Mouse (Mus musculus) forebrain, embryonic 11.5 days (tissue): ENCODE results near the gene Ccer2. TPM values are rescaled to one million over a fixed set of nuclear protein-coding genes. Genes with fewer than 3 reads are reported as not detected.

Experiments used
- ATAC-seq: fragments of 200-750 bp; cut with Nextera tagmentation; replicated peaks from 2 replicates; pipeline ENCODE4 v1.8.0; 2017; ENCODE audit warnings: moderate TSS enrichment; ENCODE audit not compliant: low FRiP score
- DNase-seq: peaks from one replicate; pipeline ENCODE4 v3.0.0-alpha.2; 2017; ENCODE audit warnings: low spot score
- H3K27ac ChIP-seq: fragments of 300-500 bp; sonication (generic); 2 replicates; pipeline ENCODE4 v1.5.1; 2014; ENCODE audit warnings: low read depth, low read length
- H3K27me3 ChIP-seq: fragments of 300-500 bp; sonication (generic); 2 replicates; pipeline ENCODE4 v1.6.1; 2014; ENCODE audit warnings: mild to moderate bottlenecking, low read length, mixed read lengths; ENCODE audit not compliant: control insufficient read depth, insufficient read depth
- H3K36me3 ChIP-seq: fragments of 300-500 bp; sonication (generic); 2 replicates; pipeline ENCODE4 v1.6.1; 2014; ENCODE audit warnings: mild to moderate bottlenecking, low read length, moderate library complexity, mixed read lengths; ENCODE audit not compliant: control insufficient read depth, insufficient read depth
- H3K4me1 ChIP-seq: fragments of 300-500 bp; sonication (generic); replicated peaks from 2 replicates; pipeline ENCODE4 v1.6.1; 2014; ENCODE audit warnings: low read length, mixed read lengths; ENCODE audit not compliant: control insufficient read depth, insufficient read depth
- H3K4me2 ChIP-seq: fragments of 300-500 bp; sonication (generic); 2 replicates; pipeline ENCODE4 v1.6.1; 2014; ENCODE audit warnings: low read depth, mild to moderate bottlenecking, low read length, moderate library complexity, mixed read lengths; ENCODE audit not compliant: severe bottlenecking
- H3K4me3 ChIP-seq: fragments of 300-500 bp; sonication (generic); 2 replicates; pipeline ENCODE4 v1.5.1; 2014; ENCODE audit warnings: low read depth, low read length
- H3K9ac ChIP-seq: fragments of 300-500 bp; sonication (generic); 2 replicates; pipeline ENCODE4 v1.6.1; 2014; ENCODE audit warnings: low read length
- H3K9me3 ChIP-seq: fragments of 300-500 bp; sonication (generic); 2 replicates; pipeline ENCODE4 v1.6.1; 2016; ENCODE audit warnings: low read length, mixed read lengths; ENCODE audit not compliant: control insufficient read depth
- WGBS: fragments of 180-500 bp; shearing (Covaris S2); extraction: QIAGEN DNeasy Blood & Tissue Kit; methylation state at CpG from one replicate; pipeline ENCODE4 v1.1.7; 2014; 5-methylcytosine and 5-hydroxymethylcytosine counted together
- polyA plus RNA-seq: library from polyadenylated mRNA; unstranded; fragments of >200 nt; fragmentation: Nextera tagmentation; extraction: Ambion mirVana; gene quantifications from 2 replicates; pipeline ENCODE4 v1.2.1, GENCODE M21; 2014

The Ccer2 gene
- polyA plus RNA-seq, 1 experiment from 2014 or later, result not detected

- WGBS, result 79% methylated on average over 6 of the region's 6 CpGs
- Histone ChIP-seq H3K9me3 (no peaks in the 10 kb centered on the region; the same call in 1 of the 2 replicates), H3K4me2 (no peak overlapping the region), H3K27me3 (peaks cover 2% of the 10 kb centered on the region; the same call in 1 of the 2 replicates), H3K4me3 (no peak overlapping the region), H3K9ac (no peak overlapping the region), H3K4me1 (peaks cover 7% of the 10 kb centered on the region), H3K36me3 (no peaks in the 10 kb centered on the region), H3K27ac (no peak overlapping the region)
- no peak for ATAC-seq
- no peak for DNase-seq
Measured at GRCm38 (mm10) chr7:28735701-28736100, 20.3 kb upstream of the Ccer2 start.

- Histone ChIP-seq H3K27me3 (no peaks in the 10 kb centered on the region), H3K36me3 (no peaks in the 10 kb centered on the region), H3K9me3 (no peaks in the 10 kb centered on the region), H3K9ac (no peak overlapping the region), H3K27ac (no peak overlapping the region), H3K4me1 (no peaks in the 10 kb centered on the region; the same call in 1 of the 2 replicates), H3K4me2 (no peak overlapping the region), H3K4me3 (no peak overlapping the region)
- WGBS, result 96% methylated on average over 21 of the region's 21 CpGs
- no peak for ATAC-seq
- DNase-seq, result no peak
Measured at GRCm38 (mm10) chr7:28739829-28740228, 16.1 kb upstream of the Ccer2 start.

GRCm38 (mm10) chr7:28740949-28741348 is 15.0 kb upstream of the Ccer2 start:
- H3K9me3 ChIP-seq, result no peaks in the 10 kb centered on the region
- 47% methylated on average over 9 of the region's 9 CpGs for WGBS
- DNase-seq, result no peak
- H3K4me3 ChIP-seq, result peak overlapping the region; percentile 58
- no peaks in the 10 kb centered on the region; the same call in 1 of the 2 replicates for H3K4me1 ChIP-seq
- no peaks in the 10 kb centered on the region for H3K27me3 ChIP-seq
- peak overlapping the region; percentile 71 for H3K9ac ChIP-seq
- H3K27ac ChIP-seq, result no peak overlapping the region
- H3K36me3 ChIP-seq, result no peaks in the 10 kb centered on the region; the same call in 1 of the 2 replicates
- H3K4me2 ChIP-seq, result peak overlapping the region; percentile 60
- no peak for ATAC-seq

- peak; percentile 24 for ATAC-seq
Measured at GRCm38 (mm10) chr7:28741368-28741708, 14.6 kb upstream of the Ccer2 start.

GRCm38 (mm10) chr7:28741709-28742438 is 14.1 kb upstream of the Ccer2 start, which contains the start of the genes Mrps12 and Sars2:
Gene Mrps12, minus strand, starts transcription at chr7:28741820.
Gene Sars2, plus strand, starts transcription at chr7:28741992.
- under 1% methylated on average over 39 of the region's 39 CpGs for WGBS
- Histone ChIP-seq H3K27ac (no peak within 1 kb of the TSS), H3K36me3 (no peaks in the 10 kb centered on the region; the same call in 1 of the 2 replicates), H3K4me1 (no peaks in the 10 kb centered on the region; the same call in 1 of the 2 replicates), H3K4me3 (peak within 1 kb of the TSS; percentile 58), H3K9me3 (no peaks in the 10 kb centered on the region), H3K27me3 (no peaks in the 10 kb centered on the region), H3K9ac (peak within 1 kb of the TSS; percentile 71), H3K4me2 (peak within 1 kb of the TSS; percentile 60)
- DNase-seq, result peak; percentile 96
- ATAC-seq, result peak; percentile 99

More at GRCm38 (mm10) chr7:28741368-28741708, 14.6 kb upstream of the Ccer2 start:
- Histone ChIP-seq H3K36me3 (no peaks in the 10 kb centered on the region; the same call in 1 of the 2 replicates), H3K9ac (peak overlapping the region; percentile 71), H3K9me3 (no peaks in the 10 kb centered on the region), H3K4me1 (no peaks in the 10 kb centered on the region; the same call in 1 of the 2 replicates), H3K27me3 (no peaks in the 10 kb centered on the region), H3K27ac (no peak overlapping the region), H3K4me2 (peak overlapping the region; percentile 60), H3K4me3 (peak overlapping the region; percentile 58)
- 2% methylated on average over 13 of the region's 13 CpGs for WGBS
- peak; percentile 57 for DNase-seq

GRCm38 (mm10) chr7:28749935-28750334 is 6.0 kb upstream of the Ccer2 start:
- no peak for DNase-seq
- WGBS, result 93% methylated on average over 7 of the region's 7 CpGs
- no peaks in the 10 kb centered on the region for H3K4me1 ChIP-seq
- H3K4me2 ChIP-seq, result no peak overlapping the region
- no peak overlapping the region for H3K9ac ChIP-seq
- H3K27ac ChIP-seq, result no peak overlapping the region
- no peaks in the 10 kb centered on the region; the same call in 1 of the 2 replicates for H3K36me3 ChIP-seq
- H3K9me3 ChIP-seq, result no peaks in the 10 kb centered on the region
- no peak for ATAC-seq
- H3K4me3 ChIP-seq, result no peak overlapping the region
- no peaks in the 10 kb centered on the region for H3K27me3 ChIP-seq

- 77% methylated on average over 13 of the region's 13 CpGs for WGBS
- ATAC-seq, result no peak
Measured at GRCm38 (mm10) chr7:28758623-28759022, 2.6 kb downstream of the Ccer2 start.

GRCm38 (mm10) chr7:28761907-28762306 is 5.9 kb downstream of the Ccer2 start:
- H3K27ac ChIP-seq, result no peak overlapping the region
- H3K4me3 ChIP-seq, result no peak overlapping the region
- WGBS, result 90% methylated on average over 9 of the region's 9 CpGs
- no peaks in the 10 kb centered on the region for H3K4me1 ChIP-seq
- no peaks in the 10 kb centered on the region for H3K9me3 ChIP-seq
- no peaks in the 10 kb centered on the region for H3K27me3 ChIP-seq
- H3K4me2 ChIP-seq, result no peak overlapping the region
- DNase-seq (no peak), ATAC-seq (no peak)
- H3K9ac ChIP-seq, result no peak overlapping the region
- H3K36me3 ChIP-seq, result no peaks in the 10 kb centered on the region

More at GRCm38 (mm10) chr7:28758623-28759022, 2.6 kb downstream of the Ccer2 start:
- Histone ChIP-seq H3K4me3 (no peak overlapping the region), H3K27ac (no peak overlapping the region), H3K4me2 (no peak overlapping the region), H3K9me3 (no peaks in the 10 kb centered on the region), H3K9ac (no peak overlapping the region), H3K36me3 (no peaks in the 10 kb centered on the region), H3K27me3 (no peaks in the 10 kb centered on the region), H3K4me1 (0 out of 2 replicates have a peak, but pooled peaks cover 2% of the 10 kb centered on the region)
- DNase-seq, result no peak
